Mouse (Mus musculus) thymus, postnatal 14 days (tissue): ENCODE measurements around the gene Rexo5.

Experiments used
- DNase-seq: peaks from one replicate; pipeline ENCODE4 v3.0.0; 2021

The Rexo5 gene

DNA sequence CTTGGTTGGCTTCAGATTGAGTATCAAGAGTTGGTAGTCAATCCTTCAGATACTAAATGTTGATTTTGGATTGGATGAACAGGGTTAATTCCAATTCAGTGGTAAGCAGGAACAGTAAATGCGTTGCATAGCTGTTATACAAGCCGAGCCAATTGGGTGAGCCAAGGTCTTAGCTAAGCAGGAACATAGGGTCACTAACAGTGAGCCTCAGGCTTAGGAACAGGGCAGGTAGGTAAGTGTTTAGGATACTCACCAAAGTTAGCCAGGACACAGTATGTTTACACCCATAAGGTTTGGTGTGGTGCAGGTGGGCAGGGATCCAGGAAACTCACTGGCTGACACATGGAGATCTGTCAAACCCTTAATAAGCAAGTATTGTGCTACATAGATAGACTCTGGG, 53.6 kb downstream of the Rexo5 start:
- DNase-seq = no peak

DNA sequence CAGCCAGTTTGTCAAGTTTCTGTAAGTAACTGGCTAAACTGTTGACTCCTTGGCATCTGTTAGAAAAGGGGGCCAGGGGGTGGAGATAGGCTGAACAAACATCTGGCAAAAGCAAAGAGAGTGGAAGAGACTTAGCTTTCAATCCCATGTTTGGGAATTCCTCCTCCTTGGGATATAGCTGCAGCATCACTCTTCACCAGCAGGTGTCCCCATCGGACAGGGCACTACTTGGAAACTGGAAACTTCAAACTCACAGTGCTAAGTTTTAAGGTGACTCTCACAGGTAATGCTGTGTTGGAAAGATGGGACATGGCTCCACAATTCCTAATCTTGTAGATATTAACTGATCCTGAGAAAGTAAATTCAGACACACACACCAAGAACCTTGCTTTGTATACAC, 55.3 kb downstream of the Rexo5 start:
- DNase-seq = peak; percentile 35

- no peak for DNase-seq
Observed at GRCm38 (mm10) chr7:119850737-119851136, 56.9 kb downstream of the Rexo5 start.

DNA sequence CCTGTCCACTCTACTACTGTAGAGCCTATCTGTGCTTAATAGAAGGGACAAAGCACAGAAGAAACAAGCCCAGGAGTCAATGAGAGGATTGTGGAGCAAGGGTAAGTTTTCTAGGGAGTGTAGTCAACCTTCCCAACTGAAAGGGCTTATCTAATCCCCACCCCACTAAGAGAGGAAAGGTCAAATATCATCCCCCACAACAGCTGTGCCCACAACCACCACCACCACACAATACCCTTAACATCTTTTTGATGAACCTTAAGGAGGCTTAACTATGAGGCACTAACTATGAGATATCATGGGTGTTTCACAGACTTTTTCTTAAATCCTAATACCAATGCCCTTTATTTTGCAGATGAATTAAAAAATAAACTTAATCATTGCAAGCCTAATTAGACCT, 58.7 kb downstream of the Rexo5 start:
- no peak for DNase-seq

GRCm38 (mm10) chr7:119853186-119853585, 59.4 kb downstream of the Rexo5 start:
- DNase-seq = no peak

DNA sequence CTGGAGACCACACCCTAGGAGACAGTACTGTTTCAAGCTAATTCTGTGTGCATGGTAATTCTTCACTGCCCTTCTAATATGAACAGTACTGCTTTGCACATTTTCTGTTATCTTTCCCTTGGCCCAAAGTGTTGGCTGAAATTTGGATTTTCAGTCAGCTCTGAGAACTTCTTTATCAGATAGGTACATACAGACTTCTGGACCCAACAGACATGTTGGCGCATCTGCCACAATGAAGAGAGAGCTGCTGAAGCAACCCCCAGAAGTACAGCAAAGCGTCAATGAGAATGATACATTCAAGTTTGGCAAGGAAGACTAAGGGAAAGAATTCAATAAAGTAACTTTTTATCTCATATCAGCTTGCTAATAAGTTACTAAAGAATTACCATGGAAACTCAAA, 60.6 kb downstream of the Rexo5 start:
- no peak for DNase-seq

- DNase-seq = no peak
Observed at GRCm38 (mm10) chr7:119855031-119855430, 61.2 kb downstream of the Rexo5 start.

GRCm38 (mm10) chr7:119859476-119859875, 65.7 kb downstream of the Rexo5 start:
- DNase-seq = peak; percentile 25

DNA sequence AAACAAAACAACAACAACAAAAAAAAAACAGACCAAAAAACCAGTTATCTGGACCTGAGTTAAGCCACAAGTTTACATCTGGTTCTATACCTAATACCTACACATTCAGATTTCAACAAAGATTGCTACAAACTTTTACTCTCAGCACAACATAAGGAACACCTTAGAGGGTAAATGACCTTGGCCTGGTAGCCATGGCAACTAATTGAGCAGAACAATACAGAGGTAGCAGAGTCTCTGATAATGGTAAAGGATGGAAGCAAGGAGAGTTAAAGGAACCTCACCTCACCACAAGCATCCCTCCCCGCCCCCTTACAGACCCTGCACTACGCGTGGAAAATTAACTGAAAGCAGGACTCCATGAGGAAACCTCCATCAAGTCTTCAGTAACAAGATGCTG, 66.3 kb downstream of the Rexo5 start:
- no peak for DNase-seq

GRCm38 (mm10) chr7:119860554-119860953, 66.7 kb downstream of the Rexo5 start:
- DNase-seq = no peak

DNA sequence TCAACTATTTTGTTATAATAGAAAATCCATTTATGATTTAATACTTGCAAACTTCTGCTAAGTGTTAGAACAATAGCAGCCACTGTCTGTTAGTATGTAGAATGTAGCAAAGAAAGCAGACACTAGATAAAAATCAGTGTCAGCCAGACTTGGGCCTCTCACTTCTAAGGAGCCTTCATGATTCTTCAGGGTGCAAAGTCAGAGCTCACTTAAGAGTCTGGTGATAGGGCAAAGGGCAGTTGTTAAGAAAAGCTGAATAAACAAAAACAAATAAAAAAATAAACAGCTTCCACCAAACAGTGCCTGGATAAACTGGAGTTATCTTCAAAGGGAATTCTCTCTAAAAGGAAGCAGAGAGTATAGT, 67.1 kb downstream of the Rexo5 start:
- DNase-seq = no peak

DNA sequence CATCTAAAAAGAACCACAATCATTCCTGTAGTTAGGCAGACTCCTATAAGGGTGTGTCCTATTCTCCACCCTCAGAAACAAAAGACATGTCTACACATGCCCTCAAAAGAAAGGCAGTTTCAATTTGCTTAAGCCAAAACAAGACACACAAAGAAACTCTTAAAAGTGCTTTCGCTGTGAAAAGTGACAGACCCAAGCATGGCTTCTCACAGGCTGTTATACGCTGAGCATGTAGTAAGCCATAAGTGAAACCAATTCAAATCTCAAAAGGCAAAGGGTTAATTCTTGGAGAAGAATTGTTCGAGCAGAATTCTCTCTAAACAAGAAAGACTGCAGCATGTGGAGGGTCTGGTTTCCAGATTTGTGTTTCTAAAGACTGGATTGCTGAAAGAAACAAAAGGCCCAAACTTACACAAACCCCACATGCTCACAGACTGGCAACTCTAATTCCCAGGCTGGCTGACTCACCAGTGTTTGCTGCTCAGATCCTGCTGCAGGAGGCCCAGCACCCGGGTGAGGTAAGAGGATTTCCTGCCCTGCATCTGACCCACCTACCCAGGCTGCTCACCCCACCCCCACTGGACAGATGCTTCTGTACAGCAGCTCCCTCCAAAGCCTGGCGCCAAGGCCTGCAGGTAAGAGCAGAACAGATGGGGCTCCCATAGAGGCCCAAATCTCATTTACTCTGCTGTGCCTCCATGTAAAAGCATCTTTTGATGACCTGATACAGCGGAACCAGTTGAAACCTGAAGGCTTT, 67.7 kb downstream of the Rexo5 start:
- peak; percentile 68 for DNase-seq

- no peak for DNase-seq
Observed at GRCm38 (mm10) chr7:119862167-119862566, 68.4 kb downstream of the Rexo5 start.

DNA sequence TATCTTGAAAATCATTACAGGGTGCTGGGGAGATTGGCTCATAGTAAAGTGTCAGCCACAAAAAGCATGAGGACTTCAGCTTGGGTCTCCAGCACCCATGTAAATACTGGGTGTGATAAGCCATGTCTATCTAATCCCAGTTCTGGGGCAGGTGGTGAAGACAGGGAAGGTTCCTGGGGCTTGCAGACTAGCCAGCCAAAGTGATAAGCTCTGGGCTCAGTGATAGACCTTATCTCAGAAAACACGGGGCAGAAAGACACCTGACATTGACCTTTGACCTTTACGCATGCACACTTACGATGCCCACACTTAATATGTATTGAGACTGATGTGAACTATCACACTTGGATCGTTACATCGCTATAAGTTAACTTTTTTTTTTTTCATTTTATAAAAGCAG, 70.7 kb downstream of the Rexo5 start:
- DNase-seq = no peak

- no peak for DNase-seq
Observed at GRCm38 (mm10) chr7:119866136-119866535, 72.3 kb downstream of the Rexo5 start.

GRCm38 (mm10) chr7:119872204-119872603, 78.4 kb downstream of the Rexo5 start:
- no peak for DNase-seq

GRCm38 (mm10) chr7:119873050-119873449, 79.2 kb downstream of the Rexo5 start:
- no peak for DNase-seq

DNA sequence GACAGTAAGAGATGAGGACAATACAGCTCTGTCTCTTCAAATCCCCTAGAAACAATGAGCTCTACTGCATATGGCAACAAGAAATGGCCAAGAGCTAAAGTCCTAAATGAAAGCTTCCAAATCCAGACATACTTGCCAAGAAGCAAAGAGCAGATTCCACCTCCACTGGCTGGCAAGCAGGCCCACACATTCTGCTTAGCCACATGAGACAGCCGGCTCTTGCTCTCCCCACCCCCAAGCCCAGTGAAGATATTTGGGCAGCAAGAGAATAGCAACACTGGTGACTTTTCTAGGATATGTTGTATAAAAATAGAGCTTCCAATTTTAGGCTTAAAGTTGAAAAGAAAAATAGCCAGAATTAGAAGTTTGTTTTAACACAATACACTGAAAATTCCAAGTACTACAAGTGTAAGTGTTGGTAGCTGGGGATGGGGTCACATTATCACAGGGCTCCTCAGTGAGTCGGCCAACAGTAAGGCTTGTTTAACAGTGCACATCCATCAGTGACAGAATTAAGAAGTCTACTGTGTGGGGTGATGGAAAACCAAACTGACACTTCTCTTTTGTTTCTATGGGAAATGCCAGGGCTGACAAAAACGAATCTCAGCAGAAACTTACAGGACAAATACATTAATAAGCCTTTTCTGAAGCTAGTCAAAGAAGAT, 82.1 kb downstream of the Rexo5 start:
- no peak for DNase-seq

- DNase-seq = no peak
Observed at GRCm38 (mm10) chr7:119879171-119879570, 85.4 kb downstream of the Rexo5 start.

GRCm38 (mm10) chr7:119880345-119880744, 86.5 kb downstream of the Rexo5 start:
- DNase-seq = no peak

DNA sequence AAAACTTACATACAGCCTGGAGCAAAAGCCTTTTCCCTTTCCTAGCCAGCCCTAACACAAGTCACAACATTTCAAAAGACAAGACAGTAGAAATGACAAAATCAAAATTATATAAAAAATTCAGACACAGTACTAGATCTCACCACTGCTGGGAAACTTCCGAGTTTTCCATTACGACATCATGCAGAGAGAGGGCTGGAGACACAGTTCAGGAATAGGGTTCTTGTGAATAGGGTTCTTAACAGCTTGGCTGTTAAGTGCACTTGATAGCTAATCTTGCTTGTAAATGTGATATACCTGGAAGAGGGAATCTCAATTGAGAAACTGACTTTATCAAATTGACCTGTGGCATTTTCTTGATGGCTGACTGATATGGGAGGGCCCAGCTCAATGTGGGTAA, 87.4 kb downstream of the Rexo5 start:
- DNase-seq = no peak

DNA sequence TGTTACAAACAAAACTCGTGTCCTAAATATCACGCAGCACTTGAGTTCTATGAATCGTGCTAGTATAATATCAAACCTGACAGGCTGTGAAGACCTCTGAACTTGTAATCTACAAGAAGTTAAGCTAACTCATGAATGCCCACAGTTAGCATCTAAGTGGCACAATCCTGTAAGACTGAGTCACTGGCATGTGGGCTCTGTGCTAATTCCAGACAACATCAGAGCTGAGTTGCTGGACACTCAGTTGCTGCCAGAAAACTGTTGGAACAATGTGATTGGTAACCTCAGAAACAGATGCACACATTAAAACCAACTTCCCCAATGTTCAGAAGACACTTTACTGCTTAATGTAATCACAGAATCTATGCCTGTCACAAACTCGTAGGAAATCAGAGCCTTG, 94.1 kb downstream of the Rexo5 start:
- DNase-seq = no peak

DNA sequence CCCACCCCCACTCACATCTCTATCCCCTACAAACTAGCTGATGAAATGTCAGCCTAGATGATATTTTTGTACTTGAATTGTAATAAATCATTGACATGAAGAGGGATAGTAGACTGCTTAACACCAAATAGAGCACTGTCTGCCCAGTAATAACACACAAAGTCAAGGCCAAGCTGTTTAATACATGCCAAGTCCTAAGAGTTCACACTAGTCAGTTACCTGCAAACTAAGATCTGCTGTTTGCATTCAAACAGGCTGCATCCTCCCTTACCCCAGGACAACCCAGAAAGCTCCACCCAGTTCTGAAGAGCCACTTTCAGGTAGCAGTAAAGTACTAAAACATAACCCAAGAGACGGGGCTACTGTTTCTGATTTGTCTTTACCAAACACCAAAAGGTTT, 98.4 kb downstream of the Rexo5 start:
- DNase-seq = no peak

DNA sequence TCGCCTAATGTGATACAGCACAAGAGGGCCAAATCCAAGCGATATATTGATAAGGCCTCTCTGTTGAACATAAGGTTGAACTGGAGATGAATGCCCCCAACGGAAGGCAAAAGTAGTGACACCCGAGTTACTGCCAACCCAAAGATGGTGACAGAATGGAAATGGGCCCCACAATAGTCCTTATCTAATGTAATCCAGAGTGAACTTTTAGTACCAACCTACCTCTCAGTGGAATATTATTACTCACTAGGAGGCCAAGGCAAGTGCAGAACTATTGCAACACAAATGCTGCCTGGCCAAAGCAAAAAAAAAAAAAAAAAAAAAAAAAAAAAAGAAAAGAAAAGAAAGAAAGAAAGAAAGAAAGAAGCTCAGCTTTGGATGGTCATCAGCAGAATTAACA, 98.9 kb downstream of the Rexo5 start:
- DNase-seq = no peak
